Mouse (Mus musculus) lung, postnatal 0 days (tissue): ENCODE measurements around the gene Cyp2d34. TPM values are rescaled to one million over a fixed set of nuclear protein-coding genes. Genes with fewer than 3 reads are reported as not detected.

Experiments used
- ATAC-seq: fragments of 200-750 bp; cut with Nextera tagmentation; 2 replicates; pipeline ENCODE4 v1.8.0; 2017; ENCODE audit warnings: moderate library complexity
- DNase-seq: peaks from one replicate; pipeline ENCODE4 v3.0.0-alpha.2; 2016; ENCODE audit warnings: low spot score
- H3K27ac ChIP-seq: fragments of 300-500 bp; sonication (generic); 2 replicates; pipeline ENCODE4 v1.5.1; 2014; ENCODE audit warnings: antibody characterized with exemption, mild to moderate bottlenecking, low read length, mixed read lengths
- H3K27me3 ChIP-seq: fragments of 300-500 bp; sonication (generic); replicated peaks from 2 replicates; pipeline ENCODE4 v1.6.1; 2014; ENCODE audit warnings: low read length, mixed read lengths; ENCODE audit not compliant: insufficient read depth
- H3K36me3 ChIP-seq: fragments of 300-500 bp; sonication (generic); 2 replicates; pipeline ENCODE4 v1.6.1; 2014; ENCODE audit warnings: low read length, mixed read lengths; ENCODE audit not compliant: insufficient read depth
- H3K4me1 ChIP-seq: fragments of 300-500 bp; sonication (generic); 2 replicates; pipeline ENCODE4 v1.6.1; 2014; ENCODE audit warnings: antibody characterized with exemption, low read depth, low read length, mixed read lengths; ENCODE audit not compliant: insufficient read depth
- H3K4me2 ChIP-seq: fragments of 300-500 bp; sonication (generic); replicated peaks from 2 replicates; pipeline ENCODE4 v1.6.1; 2014; ENCODE audit warnings: low read depth, mild to moderate bottlenecking, low read length, moderate library complexity, mixed read lengths
- H3K4me3 ChIP-seq: fragments of 300-500 bp; sonication (generic); 2 replicates; pipeline ENCODE4 v1.5.1; 2014; ENCODE audit warnings: low read depth, low read length
- H3K9ac ChIP-seq: fragments of 300-500 bp; sonication (generic); replicated peaks from 2 replicates; pipeline ENCODE4 v1.6.1; 2014; ENCODE audit warnings: low read depth, mild to moderate bottlenecking
- H3K9me3 ChIP-seq: fragments of 300-500 bp; sonication (generic); 2 replicates; pipeline ENCODE4 v1.6.1; 2016; ENCODE audit warnings: low read length, mixed read lengths
- CTCF ChIP-seq: IDR thresholded peaks from 2 replicates; pipeline ENCODE4 v1.5.1; 2016; ENCODE audit warnings: antibody characterized with exemption, mild to moderate bottlenecking
- EP300 ChIP-seq: IDR thresholded peaks from 2 replicates; pipeline ENCODE4 v1.6.1; 2016; ENCODE audit warnings: antibody characterized with exemption, mild to moderate bottlenecking, control low read depth
- WGBS: fragments of 180-500 bp; shearing (Covaris S2); extraction: QIAGEN DNeasy Blood & Tissue Kit; methylation state at CpG from one replicate; pipeline ENCODE4 v1.1.7; 2014; 5-methylcytosine and 5-hydroxymethylcytosine counted together
- polyA plus RNA-seq: library from polyadenylated mRNA; unstranded; fragments of >200 nt; fragmentation: Nextera tagmentation; extraction: Ambion mirVana; gene quantifications from 2 replicates; pipeline ENCODE4 v1.2.1, GENCODE M21; 2015

Gene Cyp2d34
- not detected in 2 replicates for polyA plus RNA-seq

GRCm38 (mm10) chr15:82620531-82621202, at the start of gene Cyp2d34:
Cyp2d34 (minus strand) TSS chr15:82620946.
- TF ChIP-seq EP300, result no peak
- DNase-seq, result no peak
- Histone ChIP-seq H3K27me3 (no peaks in the 10 kb centered on the region), H3K9me3 (no peaks in the 10 kb centered on the region), H3K4me3 (no peak within 1 kb of the TSS), H3K27ac (no peak within 1 kb of the TSS), H3K4me1 (no peaks in the 10 kb centered on the region), H3K36me3 (no peaks in the 10 kb centered on the region), H3K4me2 (no peak within 1 kb of the TSS), H3K9ac (no peak within 1 kb of the TSS)
- ATAC-seq, result no peak
- WGBS, result 83% methylated on average over 7 of the region's 7 CpGs

- TF ChIP-seq EP300 (no peak), CTCF (no peak)
- no peak overlapping the region for H3K4me2 ChIP-seq
- no peak overlapping the region for H3K9ac ChIP-seq
- H3K27ac ChIP-seq, result no peak overlapping the region
- no peaks in the 10 kb centered on the region for H3K9me3 ChIP-seq
- no peaks in the 10 kb centered on the region for H3K4me1 ChIP-seq
- no peaks in the 10 kb centered on the region for H3K36me3 ChIP-seq
- ATAC-seq (no peak), DNase-seq (no peak)
- no peak overlapping the region for H3K4me3 ChIP-seq
- WGBS, result 38% methylated on average over 2 of the region's 2 CpGs
- no peaks in the 10 kb centered on the region for H3K27me3 ChIP-seq
Observed at GRCm38 (mm10) chr15:82656346-82656745, 35.6 kb upstream of the Cyp2d34 start.

- H3K36me3 ChIP-seq, result no peaks in the 10 kb centered on the region
- H3K27ac ChIP-seq, result no peak overlapping the region
- H3K4me1 ChIP-seq, result no peaks in the 10 kb centered on the region
- ATAC-seq (no peak), DNase-seq (no peak)
- H3K27me3 ChIP-seq, result no peaks in the 10 kb centered on the region
- H3K9ac ChIP-seq, result no peak overlapping the region
- H3K9me3 ChIP-seq, result no peaks in the 10 kb centered on the region
- H3K4me3 ChIP-seq, result no peak overlapping the region
- H3K4me2 ChIP-seq, result no peak overlapping the region
- WGBS, result 65% methylated on average over 3 of the region's 3 CpGs
- no peak for TF ChIP-seq CTCF
Observed at GRCm38 (mm10) chr15:82644371-82644770, 23.6 kb upstream of the Cyp2d34 start.

GRCm38 (mm10) chr15:82643771-82644170, 23.0 kb upstream of the Cyp2d34 start:
- ATAC-seq (no peak), DNase-seq (no peak)
- Histone ChIP-seq H3K27me3 (no peaks in the 10 kb centered on the region), H3K27ac (no peak overlapping the region), H3K9me3 (no peaks in the 10 kb centered on the region), H3K36me3 (no peaks in the 10 kb centered on the region), H3K4me3 (no peak overlapping the region), H3K4me1 (no peaks in the 10 kb centered on the region), H3K4me2 (no peak overlapping the region), H3K9ac (no peak overlapping the region)
- WGBS, result 90% methylated on average over 5 of the region's 5 CpGs
- no peak for TF ChIP-seq EP300
- no peak for TF ChIP-seq CTCF

- TF ChIP-seq CTCF, result no peak
- no peak for TF ChIP-seq EP300
- H3K4me3 ChIP-seq, result no peak overlapping the region
- no peak overlapping the region for H3K9ac ChIP-seq
- H3K27ac ChIP-seq, result no peak overlapping the region
- H3K9me3 ChIP-seq, result no peaks in the 10 kb centered on the region
- no peaks in the 10 kb centered on the region for H3K4me1 ChIP-seq
- no peaks in the 10 kb centered on the region for H3K27me3 ChIP-seq
- DNase-seq (no peak), ATAC-seq (no peak)
- WGBS, result 83% methylated on average over 3 of the region's 3 CpGs
- H3K36me3 ChIP-seq, result no peaks in the 10 kb centered on the region
- H3K4me2 ChIP-seq, result no peak overlapping the region
Observed at GRCm38 (mm10) chr15:82642771-82643170, 22.0 kb upstream of the Cyp2d34 start.

GRCm38 (mm10) chr15:82641921-82642320, 21.2 kb upstream of the Cyp2d34 start:
- Histone ChIP-seq H3K4me3 (no peak overlapping the region), H3K36me3 (no peaks in the 10 kb centered on the region), H3K27me3 (no peaks in the 10 kb centered on the region), H3K27ac (no peak overlapping the region), H3K4me1 (no peaks in the 10 kb centered on the region), H3K9ac (no peak overlapping the region), H3K4me2 (no peak overlapping the region), H3K9me3 (no peaks in the 10 kb centered on the region)
- WGBS, result 72% methylated on average over 2 of the region's 2 CpGs
- ATAC-seq (no peak), DNase-seq (no peak)
- no peak for TF ChIP-seq EP300
- TF ChIP-seq CTCF, result no peak

- no peak overlapping the region for H3K4me2 ChIP-seq
- no peak for DNase-seq
- TF ChIP-seq EP300 (no peak), CTCF (no peak)
- no peaks in the 10 kb centered on the region for H3K27me3 ChIP-seq
- ATAC-seq, result no peak
- no peaks in the 10 kb centered on the region for H3K4me1 ChIP-seq
- H3K4me3 ChIP-seq, result no peak overlapping the region
- no peak overlapping the region for H3K9ac ChIP-seq
- no peak overlapping the region for H3K27ac ChIP-seq
- WGBS, result 70% methylated on average over 5 of the region's 5 CpGs
- H3K36me3 ChIP-seq, result no peaks in the 10 kb centered on the region
- no peaks in the 10 kb centered on the region for H3K9me3 ChIP-seq
Observed at GRCm38 (mm10) chr15:82641390-82641789, 20.6 kb upstream of the Cyp2d34 start.
